Comparison of ENCODE assay signal across 1 mouse cellular context in the genomic region with DNA sequence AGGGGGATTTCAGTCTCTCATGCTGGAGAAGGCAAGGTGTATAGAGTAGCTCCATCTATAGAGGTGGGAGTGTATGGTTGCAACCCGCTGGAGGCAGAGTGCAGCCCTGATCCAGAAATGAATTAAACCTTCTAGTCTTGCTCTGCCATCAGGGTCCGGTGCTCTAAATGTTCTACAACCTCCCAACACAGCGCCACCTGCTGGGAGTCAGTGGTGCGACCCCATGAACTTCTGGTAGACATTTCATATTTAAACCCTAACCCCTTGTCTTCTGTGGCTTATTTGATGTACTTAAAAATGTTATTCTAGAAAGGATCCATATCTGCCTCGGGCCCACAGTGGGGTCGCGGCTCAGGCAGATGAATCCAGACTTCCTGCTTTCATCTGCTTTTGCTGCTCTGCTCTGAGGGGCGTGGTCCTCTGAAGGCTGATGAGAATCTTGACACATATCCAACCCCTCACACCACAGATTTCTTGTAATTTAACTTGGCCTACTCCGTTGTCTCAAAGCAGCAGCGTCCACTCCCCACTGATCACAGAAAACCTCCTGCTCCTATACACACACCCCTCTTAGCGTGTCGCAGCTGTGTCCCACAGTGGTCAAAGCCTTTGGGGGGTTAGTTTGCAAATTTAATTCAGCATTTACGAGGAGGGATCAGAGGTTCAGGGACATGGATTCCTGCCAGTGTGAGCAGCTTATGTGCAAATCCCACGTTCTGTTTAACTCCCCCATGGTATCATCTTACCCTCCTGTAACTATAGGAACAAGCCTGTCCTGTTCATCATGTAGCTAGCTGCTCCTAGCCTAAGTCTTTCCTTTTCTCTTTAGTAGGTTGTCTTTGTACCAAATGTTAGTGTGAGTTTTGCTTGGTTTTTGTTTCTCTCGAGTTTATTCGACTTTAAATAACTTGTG.
TF ChIP-seq lines count a peak whose summit lies in the region.

No protein-coding gene starts in this region.

TF ChIP-seq in ES-E14, 5 proteins besides CTCF, POLR2A, EP300 and RAD21:
- TF ChIP-seq ZNF384 (IDR thresholded peaks at IDR 0.05; ENCODE audit: low read depth, low read length) (0 out of 2 replicates have a peak, but pooled peaks have one; percentile 9), MAFK (IDR thresholded peaks at IDR 0.05; ENCODE audit: insufficient read depth, low read depth, low read length) (no peak)
TF ChIP-seq in ES-E14: peak in this region for 1.
